Mouse (Mus musculus) left cerebral cortex, postnatal 4 days (tissue): ENCODE data around the gene Pfn1. TPM values are rescaled to one million over a fixed set of nuclear protein-coding genes. Genes with fewer than 3 reads are reported as not detected.

Experiments
- DNase-seq: peaks from one replicate; pipeline ENCODE4 v3.0.0-alpha.2; 2022
- intact Hi-C: fragments of 180-260 bp; cut with DNase I; formaldehyde crosslinking; loops from one replicate; pipeline ENCODE4 v1.15.1; 2025
- total RNA-seq, 2 experiments: library from RNA; stranded (reverse); gene quantifications; 2 replicates each; pipeline ENCODE4 v1.2.3; 2021

Pfn1 gene
- total RNA-seq, 2 experiments from 2014 or later: 319 to 321 TPM

DNA sequence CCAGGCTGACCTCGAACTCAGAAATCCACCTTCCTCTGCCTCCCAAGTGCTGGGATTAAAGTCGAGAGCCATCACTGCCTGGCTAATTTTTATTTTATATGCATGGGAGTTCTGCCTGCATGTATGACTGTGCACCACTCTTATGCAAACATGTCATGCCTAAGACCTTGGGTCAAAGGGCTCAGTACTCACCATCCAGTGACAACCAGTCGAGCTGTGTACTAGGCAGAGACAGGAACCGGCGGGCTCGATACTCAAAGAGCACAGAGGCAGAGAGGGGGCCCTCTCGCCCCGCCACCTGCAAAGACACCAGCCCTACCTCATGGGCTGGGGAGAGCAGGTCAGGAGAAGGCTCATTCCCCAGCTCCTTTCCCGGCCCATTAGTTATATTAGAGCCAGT, 23.6 kb upstream of the Pfn1 start:
- intact Hi-C loops: no loop called here
- no peak for DNase-seq

DNA sequence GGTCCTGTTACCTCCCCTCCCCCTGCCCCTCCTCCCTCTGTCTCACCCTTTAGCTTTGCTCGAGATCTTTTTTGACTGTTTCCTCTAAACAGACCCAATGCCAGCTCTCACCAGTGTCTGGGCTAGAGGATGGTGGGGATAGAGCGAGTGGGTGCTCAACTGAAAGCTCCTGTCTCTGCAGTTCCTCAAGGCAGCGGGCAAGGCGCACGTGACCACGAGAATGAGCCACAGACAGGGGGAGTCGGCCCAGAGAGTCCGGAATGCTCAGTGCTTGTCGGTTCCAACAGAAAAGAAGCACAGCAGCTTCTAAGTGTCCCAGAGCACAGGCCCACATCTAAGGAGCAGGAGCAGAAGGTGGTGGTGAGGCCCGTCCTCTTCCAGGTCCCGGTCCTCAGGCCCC, 20.1 kb upstream of the Pfn1 start:
- no peak for DNase-seq
- intact Hi-C loops: no loop called here

DNA sequence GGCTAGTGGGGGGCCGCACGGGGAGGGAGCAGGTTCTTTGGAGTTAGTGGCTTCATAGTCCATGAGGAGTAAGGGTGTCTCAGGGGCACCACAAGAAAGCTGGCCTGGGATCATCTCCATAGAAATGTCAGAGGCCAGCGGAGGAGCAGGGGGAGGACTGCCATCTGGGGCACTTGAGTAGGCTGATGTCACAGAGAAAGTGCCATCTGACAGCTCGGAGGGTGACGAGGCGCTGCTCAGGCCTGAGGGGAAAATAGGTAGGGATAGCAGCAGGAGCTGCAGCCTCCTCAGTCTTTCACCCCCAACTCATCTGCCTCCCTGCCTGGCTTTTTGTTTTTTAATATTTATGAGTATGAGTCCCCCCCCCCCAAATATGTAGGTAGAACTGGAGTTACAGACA, 19.6 kb upstream of the Pfn1 start:
- intact Hi-C loops: no loop called here
- DNase-seq: no peak

DNA sequence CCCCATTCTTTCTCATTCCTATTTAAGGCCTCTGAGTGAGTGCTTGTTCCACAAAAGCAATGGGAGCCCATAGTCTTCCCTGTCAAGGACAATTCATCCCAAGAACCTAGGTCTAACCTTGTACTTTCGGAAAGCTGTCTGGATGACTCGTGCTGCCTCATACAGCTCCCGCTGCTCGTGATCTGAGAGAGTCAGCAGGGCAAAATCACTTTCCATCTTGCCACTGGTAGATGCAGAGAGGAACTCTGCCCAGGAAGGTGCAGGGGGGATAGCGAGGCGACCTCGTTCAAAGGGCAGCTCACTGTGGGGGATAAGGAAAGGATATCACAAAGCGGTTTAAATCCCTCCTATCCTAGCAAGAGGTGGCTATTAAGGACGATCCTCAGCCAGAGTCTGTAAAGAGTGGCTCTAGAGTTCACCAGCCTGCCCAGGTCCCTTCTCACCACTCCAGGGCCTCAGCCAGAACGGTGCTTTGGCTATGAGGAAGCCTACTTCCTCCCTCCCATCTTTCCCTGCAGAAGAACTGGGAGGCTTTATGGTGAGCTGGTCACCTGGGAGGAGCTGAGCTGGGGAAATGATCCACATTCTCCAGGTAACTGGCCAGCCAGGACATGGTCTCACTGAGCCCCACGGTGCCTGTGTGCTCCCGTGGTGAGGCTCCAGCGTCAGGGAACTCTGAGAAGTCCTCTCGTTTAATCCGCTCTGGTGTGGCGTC, 17.0 kb upstream of the Pfn1 start:
- no peak for DNase-seq
- intact Hi-C loops: no loop called here

DNA sequence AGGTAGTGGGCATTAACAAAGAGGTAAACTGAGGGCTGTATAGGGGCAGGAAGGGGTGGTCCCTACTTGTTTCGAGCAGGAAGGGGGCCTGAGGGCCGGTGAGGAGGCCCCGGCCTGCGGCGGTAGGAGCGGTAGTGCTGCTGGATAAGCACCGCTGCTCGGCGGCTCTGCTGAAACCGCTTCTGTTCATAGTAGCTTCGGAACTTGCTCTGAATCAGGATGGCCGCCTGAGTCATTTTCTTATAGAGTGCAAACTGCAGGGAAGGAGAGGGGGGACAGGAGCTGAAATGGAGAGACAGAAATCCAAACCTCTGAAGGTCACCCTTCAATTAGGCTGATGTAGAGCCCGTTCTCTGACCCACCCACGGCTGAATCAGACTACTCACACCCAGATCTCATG, 16.0 kb upstream of the Pfn1 start:
- DNase-seq: no peak

DNA sequence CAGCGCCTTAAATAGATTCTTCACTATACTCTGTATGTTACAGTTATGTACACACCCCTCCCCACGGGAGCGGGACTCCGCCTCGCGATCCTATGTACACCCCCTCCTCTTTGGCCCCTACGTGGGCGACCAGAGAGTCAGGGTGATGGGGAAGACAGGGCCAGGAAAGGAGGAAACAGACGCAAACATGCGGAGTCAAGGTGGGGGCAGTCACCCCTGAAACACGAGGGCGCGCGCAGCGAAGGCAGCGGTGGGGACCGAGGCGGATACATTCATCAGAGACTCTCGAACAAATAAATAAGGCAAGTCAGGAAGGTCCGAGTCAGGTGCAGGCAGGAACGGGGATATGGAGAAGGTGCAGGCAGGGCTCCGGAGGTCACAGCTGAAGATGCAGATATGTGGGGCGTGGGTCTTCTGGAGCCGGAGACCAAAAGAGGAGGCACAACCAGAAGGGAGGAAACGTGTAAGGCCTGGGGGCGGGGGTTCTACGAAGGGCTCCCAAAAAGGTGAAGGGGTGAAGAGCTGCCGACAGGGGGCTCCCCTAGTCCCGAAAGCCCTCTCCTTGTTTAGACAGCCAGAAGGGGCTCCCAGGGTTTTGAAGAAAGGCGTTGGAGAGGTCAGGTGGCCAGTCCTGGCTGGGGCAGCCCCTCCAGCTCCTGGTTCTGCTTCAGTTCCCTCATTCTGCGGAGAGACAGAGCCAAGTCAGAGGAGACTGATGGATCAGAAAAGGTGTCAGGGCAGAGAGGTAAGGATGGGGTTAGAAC, 15.3 kb upstream of the Pfn1 start:
- peak; percentile 86 for DNase-seq
- intact Hi-C loops: no loop called here

More for the DNA sequence above, 16.0 kb upstream of the Pfn1 start:
- intact Hi-C loops: no loop called here

DNA sequence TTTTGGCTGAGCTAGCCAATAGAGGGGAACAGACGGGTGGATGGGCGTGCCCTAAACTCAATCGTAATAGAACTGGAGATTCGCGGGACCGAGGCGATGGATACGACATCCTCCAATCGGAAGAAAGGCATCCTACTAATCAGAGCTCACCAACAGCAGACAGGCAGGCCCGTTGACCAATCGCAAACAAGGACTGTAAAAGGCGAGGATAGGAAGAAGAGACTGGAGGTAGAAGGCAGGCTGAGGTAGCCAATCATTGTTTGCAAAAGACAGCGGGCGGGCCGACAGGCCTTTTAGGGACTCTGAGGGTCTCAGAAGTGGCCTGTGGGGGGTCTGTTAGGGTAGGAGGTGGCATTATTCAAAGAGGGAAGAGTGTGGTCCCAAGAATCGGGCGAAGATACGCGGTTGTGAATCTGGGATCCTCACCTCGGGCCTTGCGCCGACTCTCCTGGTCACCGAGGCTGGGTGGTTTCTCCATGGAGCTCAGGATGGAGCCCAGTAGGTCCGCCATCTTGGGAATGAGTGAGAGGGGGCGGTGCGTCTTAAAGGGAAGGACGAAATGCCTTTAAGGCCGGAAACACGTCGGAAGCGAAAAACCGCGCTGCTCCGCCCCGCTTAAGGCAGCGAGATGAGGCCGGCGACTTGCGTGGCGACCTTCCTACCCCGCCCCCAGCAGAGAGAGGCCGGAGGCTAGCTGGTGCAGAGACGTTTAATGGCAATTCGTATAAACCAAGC, 14.5 kb upstream of the Pfn1 start, which contains the start of gene Spag7:
Spag7 (minus strand) TSS at position 646 of the 735 bp plus-strand sequence.
- intact Hi-C loops: no loop called here
- DNase-seq: peak; percentile 97

DNA sequence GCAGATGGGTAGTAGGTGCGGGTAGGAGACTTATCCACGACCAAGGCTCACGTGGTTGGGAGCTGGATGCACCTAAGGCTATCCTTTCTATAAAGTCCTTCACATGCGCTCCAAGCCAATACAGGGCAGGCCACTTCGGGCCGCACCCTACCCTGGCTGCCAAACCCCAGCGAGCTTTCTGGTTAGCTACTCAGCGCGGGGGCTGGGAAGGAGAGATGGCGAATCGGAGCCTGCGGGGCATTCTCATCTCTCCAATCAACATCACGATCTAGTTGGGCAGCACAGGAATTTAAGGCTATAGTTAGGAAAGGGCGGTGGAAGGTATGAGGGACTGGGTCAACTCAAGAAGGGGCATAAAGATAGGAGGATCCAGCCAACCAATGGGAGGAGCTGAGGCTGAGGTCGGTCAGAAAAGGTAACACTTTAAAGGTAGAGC, 13.9 kb upstream of the Pfn1 start:
- peak; percentile 69 for DNase-seq
- intact Hi-C loops: no loop called here

DNA sequence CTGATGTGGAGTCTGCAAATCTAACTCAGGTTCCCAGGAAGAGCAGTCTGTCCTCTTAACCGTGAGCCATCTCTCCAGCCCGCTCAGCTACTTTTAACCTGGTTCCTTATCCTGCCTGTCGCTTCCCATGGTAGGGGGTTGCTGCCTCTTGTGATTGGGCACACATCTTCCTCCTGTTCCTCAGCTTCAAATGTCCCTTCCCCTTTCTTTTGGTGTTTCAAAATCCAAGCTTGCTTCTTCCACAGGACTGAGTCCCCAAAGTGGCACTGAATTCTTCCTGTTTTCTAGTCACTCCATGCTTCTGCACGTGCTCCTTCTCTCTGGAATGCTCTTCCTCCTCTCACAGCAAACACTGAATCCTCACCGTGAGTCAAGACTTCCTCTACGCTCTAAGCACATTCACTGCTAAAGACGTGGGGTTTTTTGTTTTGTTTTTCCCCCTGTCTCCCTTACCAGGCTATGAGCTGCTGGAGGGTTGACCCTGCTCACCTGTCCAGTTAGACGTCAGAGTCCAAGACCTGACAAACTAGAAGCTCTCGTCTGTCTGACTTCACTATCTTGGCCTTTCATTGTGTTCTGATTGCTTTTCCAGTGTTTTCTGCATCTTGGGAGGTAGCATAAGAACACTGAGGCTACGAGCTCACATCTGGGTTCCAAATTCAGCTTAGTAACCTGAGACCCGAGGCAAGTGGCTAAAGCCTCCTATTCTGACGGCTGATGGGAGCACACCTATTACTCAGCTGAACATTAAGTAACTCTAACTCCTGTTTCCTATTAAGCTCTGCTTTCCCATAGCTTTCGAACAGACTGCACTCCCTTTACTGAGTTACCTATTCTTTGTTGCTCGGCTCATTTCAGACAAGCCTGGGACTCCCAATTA, 13.1 kb upstream of the Pfn1 start:
- DNase-seq: no peak
- intact Hi-C loops: no loop called here

DNA sequence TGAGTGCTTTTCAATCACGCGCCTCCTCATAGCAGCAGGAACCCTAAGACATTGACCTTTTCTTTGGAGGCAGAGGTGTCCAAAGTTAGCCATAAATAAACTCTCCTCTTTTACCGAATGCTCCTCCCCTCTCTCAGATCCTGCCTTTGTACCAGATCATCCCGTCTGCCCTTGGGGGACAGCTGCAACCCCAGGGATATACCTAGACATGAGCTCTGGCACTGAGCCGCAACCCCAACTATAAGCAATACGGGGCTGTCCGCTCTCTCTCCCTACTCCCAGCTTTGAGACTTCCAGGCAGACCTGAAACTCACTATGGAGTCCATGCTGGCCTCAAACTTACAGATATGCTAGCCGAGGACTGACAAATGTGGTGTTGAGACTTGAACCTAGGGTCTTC, 12.2 kb upstream of the Pfn1 start:
- no peak for DNase-seq
- intact Hi-C loops: no loop called here

DNA sequence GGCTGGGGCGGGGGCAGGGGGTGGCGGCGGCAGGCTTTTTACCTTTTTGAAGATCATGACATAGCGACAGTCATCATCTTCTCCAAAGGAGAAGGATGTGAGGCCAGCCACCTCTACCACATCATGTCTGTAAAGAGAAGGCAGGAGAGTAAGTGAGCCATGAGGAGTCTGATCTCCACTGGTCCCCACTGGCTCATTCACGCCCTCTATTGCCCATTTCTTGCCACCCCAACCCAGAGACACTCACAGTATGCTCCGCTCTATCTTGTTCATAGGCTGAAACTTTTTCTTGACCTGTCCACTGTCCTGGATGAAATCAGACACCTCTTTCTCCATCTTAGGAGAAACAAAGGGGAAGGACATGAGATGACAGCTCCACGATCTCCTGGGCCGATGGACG, 10.3 kb upstream of the Pfn1 start:
- intact Hi-C loops: no loop called here
- DNase-seq: no peak

DNA sequence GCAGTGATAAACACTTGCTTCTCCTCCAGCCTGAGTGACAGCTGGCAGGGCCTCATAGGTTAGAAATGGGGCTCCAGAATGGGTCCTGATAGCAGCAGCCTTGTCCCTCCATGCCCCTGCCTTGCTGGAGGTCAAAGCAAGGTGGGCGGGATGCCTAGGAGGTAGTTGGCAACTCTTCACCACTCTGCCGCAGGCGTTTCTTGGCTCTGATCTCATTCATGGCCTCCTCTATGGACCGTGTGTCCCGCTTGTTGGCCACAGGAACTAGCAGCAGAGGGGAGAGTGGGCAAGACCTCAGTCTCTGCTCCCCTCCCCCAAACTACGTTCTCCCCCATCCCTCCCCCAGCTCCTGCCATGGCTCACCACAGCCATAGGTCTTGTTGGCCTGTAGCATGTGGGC, 9.5 kb upstream of the Pfn1 start:
- intact Hi-C loops: no loop called here
- no peak for DNase-seq

DNA sequence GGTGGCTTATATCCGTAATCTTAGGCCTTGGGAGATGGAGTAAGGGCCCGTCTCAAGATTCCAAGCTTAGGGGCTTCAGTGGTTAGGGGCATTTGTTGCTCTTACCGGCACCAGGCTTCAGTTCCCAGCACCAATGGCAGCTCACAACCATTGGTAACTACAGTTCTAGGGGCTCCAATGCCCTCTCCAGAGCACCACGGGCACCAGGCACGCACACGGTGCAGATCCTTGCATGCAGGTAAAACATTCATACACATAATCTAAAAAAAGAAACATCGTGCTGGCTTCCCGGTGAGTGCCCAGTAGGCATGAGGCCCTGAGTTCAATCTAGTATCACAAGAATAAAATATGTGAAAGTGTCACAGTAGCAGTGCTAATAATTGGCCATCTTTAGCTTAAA, 8.7 kb upstream of the Pfn1 start:
- DNase-seq: no peak
- intact Hi-C loops: no loop called here

DNA sequence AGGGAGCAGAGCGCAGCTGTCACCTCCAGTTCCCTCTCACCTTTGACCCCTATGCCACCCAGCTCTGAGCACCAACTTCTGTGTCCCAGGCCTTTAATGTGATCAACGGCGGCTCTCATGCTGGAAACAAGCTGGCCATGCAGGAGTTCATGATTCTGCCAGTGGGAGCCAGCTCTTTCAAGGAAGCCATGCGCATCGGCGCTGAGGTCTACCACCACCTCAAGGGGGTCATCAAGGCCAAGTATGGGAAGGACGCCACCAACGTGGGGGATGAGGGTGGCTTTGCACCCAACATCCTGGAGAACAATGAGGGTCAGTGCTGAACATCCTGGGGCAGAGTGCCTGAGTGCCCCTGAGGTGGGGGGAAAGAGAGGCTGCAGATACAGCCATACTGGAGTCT, 6.1 kb upstream of the Pfn1 start:
- DNase-seq: no peak
- intact Hi-C loops: no loop called here

DNA sequence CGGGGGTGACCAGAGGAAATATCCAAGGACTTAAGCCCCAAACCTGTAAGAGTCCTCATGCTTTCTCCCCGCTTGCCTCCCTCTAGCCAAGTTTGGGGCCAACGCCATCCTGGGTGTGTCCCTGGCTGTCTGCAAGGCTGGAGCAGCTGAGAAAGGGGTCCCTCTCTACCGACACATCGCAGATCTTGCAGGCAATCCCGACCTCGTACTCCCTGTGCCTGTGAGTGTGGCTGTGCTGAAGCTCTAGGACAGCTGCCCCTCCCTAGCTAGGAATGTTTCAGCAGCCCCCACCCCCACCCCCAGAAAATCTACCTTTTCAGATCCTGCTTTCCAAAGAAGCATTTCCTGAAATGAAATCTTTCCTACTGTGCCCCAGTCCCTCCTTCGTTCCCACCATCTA, 4.5 kb upstream of the Pfn1 start:
- intact Hi-C loops: no loop called here

DNA sequence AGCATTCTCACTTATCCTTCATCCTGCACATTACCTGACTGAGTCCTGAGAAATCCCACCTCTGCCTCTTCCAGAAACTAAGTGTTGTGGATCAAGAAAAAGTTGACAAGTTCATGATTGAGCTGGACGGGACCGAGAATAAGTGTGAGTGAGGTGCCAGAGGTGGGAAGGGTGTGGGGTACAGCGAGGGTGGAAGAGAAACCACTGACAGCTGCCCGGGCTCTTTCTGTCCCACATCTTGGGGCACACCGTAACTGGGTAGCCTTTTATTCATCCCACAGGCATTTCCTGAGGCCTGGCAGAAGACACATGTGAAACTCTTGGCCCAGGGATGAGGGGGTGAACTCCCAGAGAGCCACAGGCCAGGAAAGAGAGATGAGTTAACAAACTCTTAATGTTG, 4.1 kb upstream of the Pfn1 start:
- DNase-seq: no peak
- intact Hi-C loops: no loop called here

More for the DNA sequence above, 4.5 kb upstream of the Pfn1 start:
- no peak for DNase-seq

DNA sequence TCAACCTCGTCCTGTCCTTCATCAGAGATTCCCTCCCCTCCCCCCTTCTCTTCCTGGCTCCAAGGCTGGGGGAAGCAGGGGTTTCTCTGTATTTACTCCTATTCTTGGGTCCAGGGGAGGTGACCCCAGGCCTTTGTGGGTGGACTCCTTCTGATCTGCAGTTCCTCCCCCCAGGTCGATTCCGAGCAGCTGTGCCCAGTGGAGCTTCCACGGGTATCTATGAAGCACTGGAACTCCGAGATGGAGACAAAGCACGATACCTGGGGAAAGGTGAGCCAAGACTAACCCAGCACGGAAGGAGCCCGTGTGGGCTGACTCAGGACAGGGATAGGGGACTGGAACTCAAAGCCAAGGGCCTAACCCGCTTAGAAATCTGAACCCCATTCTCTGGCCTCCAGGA, 3.5 kb upstream of the Pfn1 start:
- intact Hi-C loops: no loop called here
- DNase-seq: no peak

DNA sequence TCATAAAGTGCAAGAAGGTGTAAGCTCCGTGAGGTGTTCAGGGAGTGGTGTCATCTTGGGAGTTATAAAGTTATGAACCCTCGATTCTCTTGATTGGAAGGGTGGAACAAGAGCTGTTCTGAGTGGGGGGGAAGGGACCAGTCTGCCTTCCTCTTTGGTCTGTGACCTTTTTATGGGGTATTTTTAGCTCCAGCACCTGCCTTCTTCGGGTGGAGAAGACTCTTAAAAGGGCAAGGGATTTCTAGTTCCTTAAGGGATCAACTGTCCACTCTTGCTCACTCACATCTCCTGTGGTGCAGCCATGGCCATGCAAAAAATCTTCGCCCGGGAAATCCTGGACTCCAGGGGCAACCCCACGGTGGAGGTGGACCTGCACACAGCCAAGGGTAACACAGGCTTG, 3.1 kb upstream of the Pfn1 start:
- DNase-seq: no peak
- intact Hi-C loops: no loop called here

DNA sequence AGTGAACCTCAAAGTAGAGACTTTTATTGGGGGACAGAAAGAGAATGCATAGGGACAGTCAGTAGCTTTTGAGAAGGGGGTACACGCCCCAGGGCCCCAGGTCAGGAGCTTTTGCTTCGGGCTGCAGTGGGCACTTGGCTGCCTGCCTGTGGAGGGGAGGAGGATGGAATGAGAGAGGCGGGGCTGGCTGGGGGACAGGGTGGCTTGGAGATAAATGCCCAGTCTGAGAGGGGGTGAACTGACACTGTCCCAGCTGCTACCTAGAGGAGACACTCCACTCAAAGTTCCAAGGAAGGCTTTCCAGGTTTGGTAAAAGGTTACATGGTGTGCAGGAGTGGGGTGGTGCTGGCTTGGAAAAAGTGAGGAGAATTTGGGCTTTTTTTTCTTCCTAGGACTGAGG, 2.5 kb upstream of the Pfn1 start, which contains the start of gene Eno3:
Eno3 (plus strand) TSS at position 239 of the 400 bp plus-strand sequence.
- DNase-seq: peak; percentile 48
- intact Hi-C loops: no loop called here

DNA sequence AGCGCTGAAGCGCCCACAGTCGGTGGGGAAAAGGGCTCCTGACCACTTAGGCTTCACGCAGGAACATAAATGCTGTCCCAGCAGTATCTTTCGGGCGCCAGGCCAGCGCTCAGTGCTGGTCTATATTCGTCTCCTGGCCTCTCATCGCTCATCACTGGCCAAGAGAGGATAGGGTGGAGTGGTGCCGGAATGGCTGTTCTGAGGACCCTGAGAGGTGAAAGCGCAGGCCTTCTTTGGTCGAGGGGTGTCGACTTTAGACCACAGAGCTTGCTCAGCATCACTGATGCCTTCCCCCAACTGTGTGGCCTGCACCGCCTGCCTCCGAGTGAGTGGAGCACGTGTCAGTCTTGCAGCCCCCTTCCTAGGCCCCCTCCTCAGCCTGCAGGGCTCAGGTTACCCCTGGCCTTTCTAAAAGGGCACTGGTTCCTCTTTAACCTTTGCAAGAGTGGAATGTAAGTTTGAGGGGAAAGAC, 2.0 kb upstream of the Pfn1 start:
- intact Hi-C loops: no loop called here

More for the DNA sequence above, 2.0 kb upstream of the Pfn1 start:
- DNase-seq: peak; percentile 48
